Mouse (Mus musculus) R1 (cell line): ENCODE results near the gene Hnrnpdl.

Experiments used
- DNase-seq: peaks from one replicate; pipeline ENCODE4 v3.0.0-alpha.2; 2018; ENCODE audit warnings: low read depth, low spot score

Hnrnpdl gene

DNA sequence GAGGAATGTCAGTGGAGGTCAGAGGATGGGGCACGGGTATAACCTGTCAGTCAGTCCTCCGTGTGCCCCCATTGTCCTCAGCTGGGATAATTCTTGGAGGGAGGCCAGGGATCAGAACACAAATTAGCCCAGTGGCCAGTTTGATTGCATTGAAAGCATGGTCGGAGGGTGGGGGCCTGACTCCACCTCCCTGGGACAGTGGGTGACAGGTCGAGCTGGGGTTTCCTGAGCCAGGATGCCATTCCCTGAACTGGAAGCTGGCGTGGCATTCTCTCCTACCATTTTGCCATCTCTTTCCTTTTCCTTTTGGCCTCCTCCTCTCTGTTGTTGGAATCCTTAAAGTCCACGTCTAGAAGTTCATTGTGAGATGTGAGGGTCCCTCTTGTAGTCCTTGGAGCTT is 33.6 kb downstream of the Hnrnpdl start:
- DNase-seq, result no peak

GRCm38 (mm10) chr5:100005431-100005830 is 34.0 kb downstream of the Hnrnpdl start:
- DNase-seq, result no peak

GRCm38 (mm10) chr5:100003895-100004294 is 35.6 kb downstream of the Hnrnpdl start:
- DNase-seq, result peak; percentile 23

- DNase-seq, result no peak
These were observed 39.0 kb downstream of the Hnrnpdl start for GRCm38 (mm10) chr5:100000500-100000899.

GRCm38 (mm10) chr5:100000048-100000447 is 39.4 kb downstream of the Hnrnpdl start:
- no peak for DNase-seq

DNA sequence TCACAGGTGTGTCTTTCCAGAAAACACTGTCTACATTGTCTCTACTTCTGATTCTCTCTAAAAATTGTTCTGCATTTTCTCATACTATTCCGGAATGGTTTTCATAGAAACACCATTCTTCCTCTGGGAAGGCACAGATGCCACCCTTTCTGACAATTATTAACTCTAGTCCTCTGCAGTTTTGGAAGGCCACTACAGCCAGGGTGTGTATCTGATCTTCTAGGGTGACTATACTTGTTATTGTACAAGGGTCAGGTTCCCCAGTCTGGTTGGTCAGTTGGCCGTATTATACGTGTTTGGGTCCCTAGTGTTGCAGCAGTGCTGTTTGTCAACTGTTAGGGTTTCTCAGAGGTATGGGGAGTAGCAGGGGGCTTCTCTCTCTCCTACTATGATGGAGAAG is 44.8 kb downstream of the Hnrnpdl start:
- no peak for DNase-seq

- DNase-seq, result no peak
These were observed 45.3 kb downstream of the Hnrnpdl start for GRCm38 (mm10) chr5:99994166-99994565.
